Mouse (Mus musculus) CH12F3 (cell line): ENCODE measurements around the gene Pebp1.

Source experiments
- in situ Hi-C: fragments of 300-500 bp; cut with MboI; formaldehyde crosslinking; loops from 2 replicates; pipeline ENCODE4 v1.14.3; 2020; ENCODE audit warnings: low sequenced_read_pairs

Pebp1 gene

DNA sequence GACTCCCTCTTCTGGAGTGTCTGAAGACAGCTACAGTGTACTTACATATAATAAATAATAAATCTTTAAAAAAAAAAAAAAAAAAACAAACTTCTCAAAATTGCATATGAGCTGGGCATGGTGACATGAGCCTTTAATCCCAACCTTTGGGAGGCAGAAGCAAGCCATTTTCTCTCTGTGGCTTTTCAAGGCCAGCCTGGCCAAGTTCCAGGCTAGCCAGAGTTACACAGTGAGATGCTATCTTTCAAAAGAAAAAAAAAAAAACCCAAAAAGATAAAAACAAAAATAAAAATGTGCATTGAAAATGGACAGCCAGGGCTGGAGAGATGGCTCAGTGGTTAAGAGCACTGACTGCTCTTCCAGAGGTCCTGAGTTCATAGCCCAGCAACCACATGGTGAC is 2.2 kb upstream of the Pebp1 start:
- in situ Hi-C loops = no loop called here

DNA sequence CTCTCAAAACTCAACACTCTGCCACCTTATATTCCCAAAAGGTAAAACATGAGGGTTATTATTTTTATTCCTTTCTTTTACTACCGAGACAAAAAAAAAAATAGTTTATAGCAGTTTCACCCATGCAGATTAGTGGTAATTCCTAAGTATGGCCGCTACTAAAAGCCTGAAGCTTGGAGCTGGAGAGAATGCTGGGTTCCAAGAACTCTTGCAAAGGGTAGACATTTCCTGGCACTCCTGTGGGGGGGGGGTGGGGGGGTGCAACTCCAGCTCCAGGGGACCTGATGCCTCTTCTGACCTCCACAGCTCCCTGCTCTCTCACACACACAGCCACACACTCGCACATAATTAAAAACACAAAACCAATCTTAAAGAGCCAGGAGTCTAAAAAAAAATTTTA is 1.1 kb downstream of the Pebp1 start:
- in situ Hi-C loops = no loop called here

DNA sequence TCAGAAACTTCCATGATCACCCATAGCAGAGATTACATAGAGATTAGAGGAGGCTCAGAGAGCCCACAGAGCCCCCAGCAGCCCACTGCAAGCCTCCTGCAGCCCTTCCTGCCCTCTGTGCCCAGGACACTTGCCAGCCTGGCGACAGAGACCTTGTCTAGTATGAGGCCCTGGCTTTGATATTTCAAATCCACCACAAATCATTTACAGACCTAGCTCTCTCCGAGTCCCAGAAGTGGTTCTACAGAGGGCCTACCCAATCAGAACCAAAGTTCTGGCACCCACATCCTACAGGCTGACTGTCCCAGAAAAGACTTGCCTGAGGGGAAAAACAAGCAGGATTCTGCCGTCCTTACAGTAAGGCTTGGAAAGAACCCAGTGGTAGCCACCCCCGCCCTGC is 2.2 kb downstream of the Pebp1 start:
- in situ Hi-C loops = no loop called here

DNA sequence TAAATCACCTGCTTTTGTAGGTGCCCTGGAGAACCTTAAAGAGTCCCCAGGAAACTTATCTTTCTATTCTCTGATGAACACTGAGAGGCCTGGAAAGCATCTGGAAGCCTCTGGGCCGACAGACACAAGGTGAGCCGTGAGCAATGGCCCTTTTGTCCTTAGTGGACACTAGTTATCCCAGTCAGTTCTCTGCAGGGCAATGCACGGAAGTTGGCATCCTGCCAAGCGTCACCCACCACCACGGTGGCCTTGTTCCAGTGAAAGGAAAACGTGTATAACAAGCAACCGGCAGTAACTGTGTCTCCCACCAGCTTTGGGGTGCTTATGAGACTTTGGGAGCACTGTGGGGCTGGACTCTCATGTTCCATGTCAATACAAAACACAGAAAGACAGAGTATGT is 2.7 kb downstream of the Pebp1 start:
- in situ Hi-C loops = no loop called here

DNA sequence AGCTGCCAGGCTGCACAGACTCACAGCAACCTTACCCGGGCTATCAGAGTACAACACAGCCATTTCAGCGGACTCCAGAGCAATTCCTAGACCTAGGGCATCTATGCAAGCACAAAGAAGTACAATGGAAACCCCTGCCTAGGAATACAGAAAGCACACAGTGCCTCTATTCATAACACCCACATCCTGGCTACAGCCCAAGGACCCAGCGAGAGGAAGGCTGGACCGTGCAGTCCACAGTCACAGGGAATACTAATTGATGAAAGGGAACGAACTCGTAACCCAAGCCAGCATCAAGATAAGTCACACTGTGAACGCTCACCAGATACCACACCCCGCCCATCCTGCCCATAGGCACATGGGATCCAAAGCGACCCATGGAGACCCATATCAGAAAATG is 3.4 kb downstream of the Pebp1 start:
- in situ Hi-C loops = no loop called here

DNA sequence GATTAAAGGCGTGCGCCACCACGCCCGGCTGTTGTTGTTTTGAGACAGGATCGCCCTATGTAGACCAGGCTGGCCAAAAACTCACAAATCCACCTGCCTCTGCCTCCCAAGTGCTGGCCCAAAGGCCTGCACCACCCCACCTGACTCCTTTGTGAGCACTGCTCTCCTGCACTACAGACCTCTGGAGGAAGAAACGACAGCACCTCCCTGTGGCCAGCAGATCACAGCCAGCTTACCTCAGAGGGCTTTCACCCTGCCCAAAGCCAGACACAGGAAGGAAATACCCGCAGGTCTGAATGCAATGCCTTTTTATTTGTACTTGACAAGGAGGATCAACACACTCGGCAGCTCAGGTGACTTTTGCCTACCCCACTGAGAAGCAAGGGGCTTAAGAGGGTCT is 5.1 kb downstream of the Pebp1 start:
- in situ Hi-C loops = no loop called here

DNA sequence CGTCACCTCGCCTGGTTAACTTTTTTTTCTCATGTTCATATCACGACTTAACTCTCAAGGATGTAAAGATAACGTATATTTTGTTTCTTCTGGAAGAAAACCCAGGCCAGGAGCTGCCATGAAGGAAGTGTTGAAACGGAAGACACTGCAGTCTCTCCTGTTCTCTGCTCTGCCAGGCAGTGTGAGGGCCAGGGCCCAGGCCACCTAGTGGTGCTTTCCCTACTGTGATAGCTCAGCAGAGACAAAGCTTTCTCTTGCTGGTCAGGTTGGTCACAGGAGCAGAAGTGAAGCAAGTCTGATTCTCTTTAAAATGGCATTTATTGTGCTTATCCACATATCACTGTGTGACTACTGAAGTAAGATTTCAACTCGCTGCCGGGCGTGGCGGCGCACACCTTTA is 5.9 kb downstream of the Pebp1 start:
- in situ Hi-C loops = no loop called here

DNA sequence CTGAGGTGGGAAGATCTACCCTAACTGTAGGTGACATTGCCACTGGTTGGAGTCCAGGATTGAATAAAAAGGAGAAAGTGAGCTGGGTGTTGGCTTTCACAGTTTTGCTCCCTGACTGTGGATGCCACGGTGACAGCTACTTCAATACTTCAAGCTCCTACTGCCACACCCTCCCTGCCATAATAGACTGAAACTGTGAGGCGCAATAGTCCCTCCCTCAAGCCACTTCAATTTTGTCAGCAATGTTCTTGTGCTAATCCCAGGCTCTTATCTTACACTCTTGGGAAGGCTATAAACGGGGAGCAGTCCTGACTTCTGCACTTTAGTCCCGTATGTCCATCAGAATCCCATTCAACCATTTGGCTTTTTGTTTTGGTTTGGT is 7.8 kb downstream of the Pebp1 start:
- in situ Hi-C loops = no loop called here

DNA sequence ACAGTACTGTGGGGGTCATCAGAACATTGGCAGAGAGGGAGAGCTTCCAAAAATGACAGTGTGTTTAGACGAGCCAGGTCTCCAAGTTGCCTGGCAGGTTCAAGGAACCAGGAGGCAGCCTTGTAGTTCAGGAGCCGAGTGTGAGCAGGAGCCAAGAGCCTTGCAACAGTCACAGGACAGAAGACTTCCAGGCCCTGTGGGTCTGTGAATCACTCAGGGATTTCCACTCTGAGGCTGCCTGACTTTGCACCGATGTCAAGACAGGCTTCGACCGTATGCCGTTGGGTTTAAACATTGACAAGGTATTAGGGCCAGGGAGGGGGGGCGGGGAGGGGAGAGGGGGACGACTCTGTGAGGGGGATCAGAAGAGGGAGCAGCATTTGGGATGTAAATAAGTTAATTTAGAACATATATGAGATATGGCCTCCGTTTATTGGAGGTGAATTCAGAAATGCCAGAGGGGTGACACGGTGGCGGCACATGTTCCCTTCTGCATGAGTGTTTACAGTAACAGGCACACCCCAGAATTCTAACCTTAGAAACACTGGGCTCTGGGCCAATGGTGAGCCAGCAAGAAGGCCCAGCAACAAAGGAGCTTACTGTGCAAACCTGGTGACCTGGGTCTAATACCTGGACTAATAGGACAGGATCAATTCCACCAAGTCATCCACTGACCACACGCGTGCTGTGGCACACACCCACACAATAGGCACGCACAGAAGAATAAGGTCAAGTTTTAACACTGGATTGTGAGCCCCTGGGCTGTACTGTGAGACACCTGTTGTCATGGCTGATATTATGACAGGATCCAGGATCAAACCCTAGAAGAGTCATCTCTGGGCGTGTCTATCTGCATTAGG is 8.4 kb downstream of the Pebp1 start:
- in situ Hi-C loops = no loop called here

DNA sequence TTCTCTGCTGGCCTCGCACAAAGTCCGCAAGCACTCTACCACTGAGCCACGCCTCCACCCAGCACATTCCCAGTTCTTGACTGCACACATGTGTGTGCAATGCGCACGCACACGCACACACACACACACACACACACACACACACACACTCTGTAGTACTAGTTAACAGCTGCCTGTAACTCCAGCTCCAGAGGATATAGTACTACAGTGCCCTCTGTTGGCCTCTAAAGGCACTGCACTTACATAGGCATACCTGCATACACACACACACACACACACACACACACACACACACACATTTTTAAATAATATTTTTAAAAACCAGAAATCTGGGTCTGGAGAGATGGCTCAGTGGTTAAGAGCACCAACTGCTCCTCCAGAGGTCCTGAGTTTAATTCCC is 9.6 kb downstream of the Pebp1 start:
- in situ Hi-C loops = no loop called here

DNA sequence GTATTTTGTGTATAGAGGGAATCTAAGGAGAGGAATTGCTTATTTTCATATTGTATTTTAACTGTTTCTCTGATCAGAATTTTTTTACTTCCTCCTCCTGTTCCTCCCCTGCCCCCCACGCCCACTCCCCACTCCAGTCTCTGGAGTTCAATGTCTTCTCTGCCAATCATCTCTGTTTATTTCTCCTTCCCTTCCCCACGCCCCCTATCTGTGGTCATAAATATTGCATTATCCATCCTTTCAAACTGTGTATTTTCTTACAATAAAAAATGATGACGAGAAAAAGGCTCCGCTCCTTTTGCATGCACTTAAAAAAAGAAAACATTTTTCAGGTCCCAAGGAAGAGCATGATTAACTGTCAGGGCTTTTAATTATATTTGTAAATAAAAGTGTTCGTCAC is 12.6 kb downstream of the Pebp1 start:
- in situ Hi-C loops = no loop called here

DNA sequence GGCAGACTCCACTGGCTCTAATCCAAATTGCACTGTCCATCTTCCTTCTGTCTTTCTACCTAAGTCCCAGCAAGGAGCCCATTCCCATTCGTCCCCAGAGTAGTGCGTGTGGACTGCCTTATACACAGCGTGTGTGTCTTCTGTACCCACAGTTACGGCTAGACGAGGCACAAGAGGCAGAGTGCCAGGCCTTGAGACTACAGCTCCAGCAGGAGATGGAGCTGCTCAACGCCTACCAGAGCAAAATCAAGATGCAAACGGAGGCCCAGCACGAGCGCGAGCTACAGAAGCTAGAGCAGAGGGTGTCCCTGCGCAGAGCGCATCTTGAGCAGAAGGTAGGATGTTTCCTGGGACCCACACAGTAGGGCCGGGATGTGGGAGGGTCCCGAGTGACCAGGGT is 15.5 kb downstream of the Pebp1 start:
- in situ Hi-C loops = no loop called here

DNA sequence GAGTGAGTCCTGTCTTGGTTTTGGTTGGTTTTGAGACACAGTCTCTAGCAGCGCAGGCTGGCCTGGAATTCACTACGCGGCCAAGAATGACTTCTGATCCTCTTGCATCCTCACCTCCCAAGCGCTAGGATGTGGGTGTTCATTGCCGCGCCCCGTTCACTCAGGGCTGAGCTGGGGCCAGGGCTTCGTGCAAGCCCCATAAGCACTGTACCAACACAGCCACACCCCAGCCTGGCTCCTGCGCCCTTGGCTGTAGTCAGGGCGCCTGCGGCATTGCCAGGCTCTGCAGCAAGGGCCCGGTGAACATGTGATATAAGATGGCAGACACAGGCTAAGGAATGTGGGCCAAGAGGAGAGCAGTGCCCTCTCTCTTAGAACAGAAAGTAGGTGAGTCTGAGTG is 18.0 kb downstream of the Pebp1 start:
- in situ Hi-C loops = no loop called here

DNA sequence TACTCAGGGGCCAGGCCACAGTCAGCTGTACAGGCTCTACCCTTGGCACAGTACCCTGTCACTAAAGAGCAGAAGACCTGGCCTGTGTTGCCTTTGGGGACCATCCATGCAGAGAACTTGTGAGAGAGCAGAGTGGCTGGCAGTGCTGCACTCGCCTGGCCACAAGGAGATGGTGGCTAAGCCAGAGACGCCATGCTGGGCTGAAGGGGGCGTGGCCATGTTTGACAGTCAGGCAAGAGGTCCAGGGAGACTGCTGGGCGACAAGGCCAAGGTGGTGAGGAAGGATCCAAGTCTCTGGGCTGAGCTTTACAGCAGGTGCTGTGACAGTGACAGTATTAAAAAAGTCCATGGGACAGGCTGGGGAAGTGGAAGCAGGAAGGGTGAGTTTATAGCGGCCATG is 18.7 kb downstream of the Pebp1 start:
- in situ Hi-C loops = no loop called here

DNA sequence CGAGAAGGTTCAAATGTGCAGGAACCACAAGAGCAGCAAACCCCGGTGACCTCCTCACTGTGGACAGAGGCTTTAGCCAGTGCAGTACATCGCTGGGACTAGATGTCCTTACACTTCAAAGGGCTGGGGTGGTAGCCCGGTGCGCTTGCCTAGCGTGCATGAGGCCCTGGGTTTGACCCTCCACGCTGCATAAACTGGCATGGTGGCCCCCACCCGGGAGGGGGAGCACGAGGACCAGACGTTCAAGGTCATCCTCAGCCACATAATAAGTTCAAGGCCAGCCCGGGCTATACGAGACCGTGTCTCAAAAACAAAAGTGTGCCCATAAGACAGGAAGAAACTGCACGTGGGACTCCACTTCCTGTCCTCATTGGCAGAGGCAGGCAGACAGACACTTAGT is 19.5 kb downstream of the Pebp1 start:
- in situ Hi-C loops = no loop called here

DNA sequence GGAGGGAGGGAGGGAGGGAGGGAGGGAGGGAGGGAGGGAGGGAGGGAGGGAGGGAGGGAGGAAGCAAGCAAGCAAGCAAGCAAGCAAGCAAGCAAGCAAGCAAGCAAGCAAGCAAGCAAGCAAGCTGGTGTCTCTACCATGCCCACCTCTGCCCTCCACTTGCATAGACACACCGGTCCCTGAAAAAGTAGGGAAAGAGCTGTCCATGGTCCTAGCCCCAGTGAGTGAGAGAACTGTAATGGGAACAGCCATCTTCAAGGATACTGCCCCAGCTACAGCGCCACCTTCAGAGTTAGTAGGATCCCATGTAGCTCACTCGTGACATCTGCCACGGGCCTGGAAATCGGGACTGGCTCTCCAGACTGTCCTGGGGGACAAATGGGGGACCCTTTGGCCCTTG is 22.7 kb downstream of the Pebp1 start:
- in situ Hi-C loops = no loop called here

DNA sequence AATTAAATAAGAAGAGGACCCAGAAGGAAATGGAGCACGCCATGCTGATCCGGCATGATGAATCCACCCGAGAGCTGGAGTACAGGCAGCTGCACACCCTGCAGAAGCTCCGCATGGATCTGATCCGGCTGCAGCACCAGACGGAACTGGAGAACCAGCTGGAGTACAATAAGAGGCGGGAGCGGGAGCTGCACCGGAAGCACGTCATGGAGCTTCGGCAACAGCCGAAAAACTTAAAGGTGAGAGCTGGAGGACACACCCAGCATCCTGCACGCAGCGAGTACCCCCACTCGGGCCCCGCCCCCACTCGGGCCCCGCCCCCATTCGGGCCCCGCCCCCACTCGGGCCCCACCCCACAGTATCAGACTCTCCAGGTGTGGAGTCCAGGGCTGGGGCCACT is 23.9 kb downstream of the Pebp1 start:
- in situ Hi-C loops = no loop called here

DNA sequence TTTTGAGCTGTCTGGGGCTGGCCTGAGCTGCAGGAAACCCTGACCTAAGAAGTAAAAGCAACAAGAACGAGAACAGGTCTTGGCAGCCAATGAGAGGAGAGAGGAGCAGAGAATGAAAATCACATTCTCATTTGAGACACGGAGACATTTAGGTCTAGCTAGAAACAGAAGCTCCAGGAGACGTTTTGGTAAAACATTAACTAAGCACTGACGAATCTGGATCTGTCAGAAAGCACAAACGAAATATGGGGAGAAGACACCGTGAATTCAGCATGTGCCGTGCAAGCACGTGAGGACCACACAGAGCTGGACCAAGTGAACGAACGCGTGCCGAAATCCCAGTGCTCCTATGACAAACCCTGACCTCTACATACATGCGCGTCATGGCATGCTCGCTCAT is 29.1 kb downstream of the Pebp1 start:
- in situ Hi-C loops = no loop called here

DNA sequence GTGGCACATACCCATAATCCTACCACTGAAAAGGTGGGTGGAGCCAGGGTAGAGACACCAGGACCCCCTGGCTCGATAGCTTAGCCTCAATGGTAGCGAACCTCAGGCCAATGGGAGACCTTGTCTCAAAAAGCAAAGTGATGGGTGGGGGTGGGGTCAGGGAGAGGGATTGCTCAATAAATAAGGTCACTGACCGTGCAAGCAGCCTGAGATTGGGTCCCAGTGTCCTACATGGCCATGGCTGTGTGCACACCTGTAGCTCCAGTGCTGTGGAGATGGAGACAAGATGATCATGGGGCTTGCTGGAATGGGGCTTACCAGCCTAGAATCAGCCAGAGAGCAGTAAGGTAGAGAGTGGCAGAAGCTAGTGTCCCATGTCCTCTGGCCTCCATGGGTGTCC is 35.7 kb downstream of the Pebp1 start:
- in situ Hi-C loops = no loop called here

DNA sequence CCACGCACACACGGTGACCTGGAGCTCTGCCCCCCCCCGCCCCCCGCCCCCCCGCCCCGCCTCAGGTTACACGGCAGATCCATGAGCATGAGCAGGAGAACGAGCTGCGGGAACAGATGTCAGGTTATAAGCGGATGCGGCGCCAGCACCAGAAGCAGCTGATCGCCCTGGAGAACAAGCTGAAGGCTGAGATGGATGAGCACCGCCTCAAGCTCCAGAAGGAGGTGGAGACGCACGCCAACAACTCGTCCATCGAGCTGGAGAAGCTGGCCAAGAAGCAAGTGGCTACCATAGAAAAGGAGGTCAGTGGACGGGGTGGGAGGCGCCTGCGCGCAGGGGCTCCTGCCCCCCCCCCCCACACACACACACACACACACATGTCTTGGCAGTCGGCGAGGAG is 36.6 kb downstream of the Pebp1 start:
- in situ Hi-C loops = no loop called here

DNA sequence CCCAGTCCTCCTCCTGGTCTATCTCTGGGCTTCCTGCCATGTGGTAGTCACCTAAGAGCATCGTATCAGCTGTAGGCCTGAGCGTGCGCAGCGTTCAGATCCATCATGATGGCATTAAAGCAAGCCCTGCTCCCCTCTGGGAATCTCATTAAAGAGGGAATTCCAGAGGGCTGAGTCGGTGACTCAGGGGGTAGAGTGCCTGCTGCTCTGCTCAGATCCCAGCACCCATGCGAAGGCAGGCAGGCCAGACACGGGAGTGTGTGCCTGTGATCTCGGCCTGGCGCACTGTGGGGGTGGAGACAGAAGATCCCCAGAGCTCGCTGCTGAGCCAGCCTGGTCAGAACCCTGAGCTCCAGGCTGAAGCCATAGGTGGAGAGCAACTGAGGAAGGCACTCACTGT is 39.1 kb downstream of the Pebp1 start:
- in situ Hi-C loops = no loop called here

DNA sequence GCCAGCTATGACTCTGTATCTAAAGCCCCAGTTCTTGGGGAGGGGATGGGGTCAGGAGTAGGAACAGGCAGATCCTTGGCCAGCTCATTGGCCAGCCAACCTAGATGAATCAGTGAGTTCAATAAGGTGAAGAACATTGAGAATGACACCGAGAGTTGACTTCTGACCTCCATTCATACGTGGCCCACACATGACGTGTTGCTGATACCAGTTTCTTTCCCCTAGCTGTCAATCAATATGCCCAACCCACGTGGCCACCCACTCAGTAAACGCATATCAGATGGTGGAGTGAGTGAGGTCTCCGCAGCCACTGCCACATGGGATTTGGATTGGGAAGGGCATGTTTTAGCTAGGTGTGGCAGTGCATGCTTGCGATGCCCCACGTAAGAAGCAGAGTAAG is 42.3 kb downstream of the Pebp1 start:
- in situ Hi-C loops = no loop called here
